Mouse (Mus musculus): ENCODE results near the gene Gja4. TPM values are rescaled to one million over a fixed set of nuclear protein-coding genes. Genes with fewer than 3 reads are reported as not detected.

Gene Gja4
- polyA plus RNA-seq, 1 experiment from 2014 or later = 16.1 TPM

DNA sequence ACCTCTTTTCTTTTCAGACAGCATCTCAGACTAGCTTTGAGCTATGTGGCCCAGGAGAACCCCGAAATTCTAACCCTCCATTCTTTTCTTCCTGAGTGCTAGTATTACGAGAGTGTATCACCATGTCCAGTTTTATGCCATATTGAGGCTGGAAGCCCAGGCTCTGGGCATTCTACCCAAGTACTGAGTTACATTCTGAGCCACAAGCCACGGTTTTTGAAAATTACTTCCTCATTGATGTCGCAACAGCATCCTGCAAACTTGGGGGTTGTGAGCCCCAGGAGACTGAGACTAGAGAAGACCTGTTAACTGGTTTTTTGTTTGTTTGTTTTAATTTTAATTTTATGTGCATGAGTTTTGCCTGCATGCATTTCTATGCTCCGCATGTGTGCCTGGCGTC is 13.9 kb upstream of the Gja4 start:
- Histone ChIP-seq H3K9me3 (replicated peaks; ENCODE audit: control insufficient read depth, low read length) (no peaks in the 10 kb centered on the region), H3K27me3 (ENCODE audit: control insufficient read depth, insufficient read depth, low read length) (peaks cover 36% of the 10 kb centered on the region), H3K4me1 (ENCODE audit: control insufficient read depth, insufficient read depth, low read length) (peaks cover 13% of the 10 kb centered on the region; the same call in 1 of the 2 replicates), H3K36me3 (ENCODE audit: control insufficient read depth, insufficient read depth, low read length) (no peaks in the 10 kb centered on the region), H3K4me3 (replicated peaks; ENCODE audit: low read length) (no peak overlapping the region), H3K9ac (ENCODE audit: low read length) (no peak overlapping the region), H3K4me2 (ENCODE audit: low read depth, low read length) (no peak overlapping the region), H3K27ac (ENCODE audit: low read length) (0 out of 2 replicates have a peak overlapping the region, but pooled peaks have one; percentile 12)
- ATAC-seq (ENCODE audit: insufficient read depth, low FRiP score) = no peak
- 64% methylated on average over 6 of the region's 6 CpGs for WGBS

- WGBS = 44% methylated on average over 7 of the region's 7 CpGs
- no peak for ATAC-seq (ENCODE audit: insufficient read depth, low FRiP score)
Measured at GRCm38 (mm10) chr4:127327258-127327657, 13.4 kb upstream of the Gja4 start.

DNA sequence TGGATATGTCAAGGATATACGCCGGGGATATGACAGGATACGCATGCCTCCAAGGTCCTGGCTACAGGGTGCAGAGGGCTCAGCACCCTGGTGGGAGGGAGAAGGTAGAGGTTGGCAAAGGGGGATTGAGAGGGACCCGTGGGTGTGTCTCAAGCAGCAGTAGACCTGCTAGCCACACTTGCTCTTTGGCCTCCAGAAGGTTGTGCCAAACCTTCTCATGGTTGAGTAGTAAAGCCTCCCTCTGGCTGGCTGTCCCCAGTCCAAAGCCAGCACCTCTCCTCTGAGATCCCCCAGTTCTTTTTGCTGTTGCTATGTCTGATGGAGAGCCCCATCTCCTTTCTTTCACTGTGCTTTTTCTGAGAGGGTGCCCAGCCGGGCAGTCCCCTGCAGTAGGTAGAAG is 11.4 kb upstream of the Gja4 start:
- Histone ChIP-seq H3K4me3 (replicated peaks; ENCODE audit: low read length) (no peak overlapping the region), H3K9me3 (replicated peaks; ENCODE audit: control insufficient read depth, low read length) (no peaks in the 10 kb centered on the region), H3K27me3 (ENCODE audit: control insufficient read depth, insufficient read depth, low read length) (peaks cover 15% of the 10 kb centered on the region), H3K4me2 (ENCODE audit: low read depth, low read length) (no peak overlapping the region), H3K4me1 (ENCODE audit: control insufficient read depth, insufficient read depth, low read length) (peaks cover 3% of the 10 kb centered on the region; the same call in 1 of the 2 replicates), H3K9ac (ENCODE audit: low read length) (no peak overlapping the region), H3K27ac (ENCODE audit: low read length) (no peak overlapping the region), H3K36me3 (ENCODE audit: control insufficient read depth, insufficient read depth, low read length) (no peaks in the 10 kb centered on the region)
- 75% methylated on average over 5 of the region's 5 CpGs for WGBS
- no peak for ATAC-seq (ENCODE audit: insufficient read depth, low FRiP score)

More at GRCm38 (mm10) chr4:127327258-127327657, 13.4 kb upstream of the Gja4 start:
- H3K9me3 ChIP-seq (replicated peaks; ENCODE audit: control insufficient read depth, low read length) = no peaks in the 10 kb centered on the region
- no peak overlapping the region for H3K27ac ChIP-seq (ENCODE audit: low read length)
- peaks cover 13% of the 10 kb centered on the region; the same call in 1 of the 2 replicates for H3K4me1 ChIP-seq (ENCODE audit: control insufficient read depth, insufficient read depth, low read length)
- H3K27me3 ChIP-seq (ENCODE audit: control insufficient read depth, insufficient read depth, low read length) = peaks cover 34% of the 10 kb centered on the region
- H3K36me3 ChIP-seq (ENCODE audit: control insufficient read depth, insufficient read depth, low read length) = no peaks in the 10 kb centered on the region
- H3K4me3 ChIP-seq (replicated peaks; ENCODE audit: low read length) = no peak overlapping the region
- H3K4me2 ChIP-seq (ENCODE audit: low read depth, low read length) = no peak overlapping the region
- H3K9ac ChIP-seq (ENCODE audit: low read length) = no peak overlapping the region

DNA sequence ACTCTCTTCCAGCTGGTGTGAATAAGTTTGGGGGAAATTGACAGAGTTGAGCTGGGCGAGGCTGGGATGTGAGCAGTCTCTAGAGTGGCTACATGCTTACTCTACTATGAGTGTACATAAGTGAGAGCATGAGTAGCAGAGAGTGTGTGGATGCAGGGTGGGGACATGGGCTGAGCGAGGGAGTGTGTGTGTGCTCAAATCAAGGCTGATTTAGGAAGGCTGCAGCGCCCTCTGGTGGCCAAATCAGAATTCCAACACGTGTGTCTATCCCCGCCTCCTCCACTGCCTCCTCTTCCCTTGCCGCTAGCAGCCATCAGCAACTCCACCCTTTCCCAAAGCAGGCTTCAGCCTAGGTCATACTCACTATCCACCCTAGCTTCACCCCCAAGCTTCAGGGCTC is 10.9 kb upstream of the Gja4 start:
- WGBS = 5% methylated on average over 6 of the region's 6 CpGs
- no peak overlapping the region for H3K27ac ChIP-seq (ENCODE audit: low read length)
- peaks cover 2% of the 10 kb centered on the region; the same call in 1 of the 2 replicates for H3K4me1 ChIP-seq (ENCODE audit: control insufficient read depth, insufficient read depth, low read length)
- peaks cover 10% of the 10 kb centered on the region for H3K27me3 ChIP-seq (ENCODE audit: control insufficient read depth, insufficient read depth, low read length)
- peak; percentile 80 for ATAC-seq (ENCODE audit: insufficient read depth, low FRiP score)
- no peaks in the 10 kb centered on the region for H3K9me3 ChIP-seq (replicated peaks; ENCODE audit: control insufficient read depth, low read length)
- H3K9ac ChIP-seq (ENCODE audit: low read length) = no peak overlapping the region
- H3K36me3 ChIP-seq (ENCODE audit: control insufficient read depth, insufficient read depth, low read length) = no peaks in the 10 kb centered on the region
- no peak overlapping the region for H3K4me3 ChIP-seq (replicated peaks; ENCODE audit: low read length)
- H3K4me2 ChIP-seq (ENCODE audit: low read depth, low read length) = no peak overlapping the region

- H3K27ac ChIP-seq (ENCODE audit: low read length) = no peak overlapping the region
- no peak overlapping the region for H3K4me2 ChIP-seq (ENCODE audit: low read depth, low read length)
- WGBS = 66% methylated on average over 10 of the region's 10 CpGs
- 0 out of 2 replicates have a peak, but pooled peaks have one; percentile 4 for ATAC-seq (ENCODE audit: insufficient read depth, low FRiP score)
- H3K4me3 ChIP-seq (replicated peaks; ENCODE audit: low read length) = no peak overlapping the region
- H3K9me3 ChIP-seq (replicated peaks; ENCODE audit: control insufficient read depth, low read length) = no peaks in the 10 kb centered on the region
- H3K36me3 ChIP-seq (ENCODE audit: control insufficient read depth, insufficient read depth, low read length) = no peaks in the 10 kb centered on the region
- H3K4me1 ChIP-seq (ENCODE audit: control insufficient read depth, insufficient read depth, low read length) = peaks cover 2% of the 10 kb centered on the region; the same call in 1 of the 2 replicates
- H3K27me3 ChIP-seq (ENCODE audit: control insufficient read depth, insufficient read depth, low read length) = peaks cover 8% of the 10 kb centered on the region
- H3K9ac ChIP-seq (ENCODE audit: low read length) = no peak overlapping the region
Measured at GRCm38 (mm10) chr4:127324296-127324695, 10.5 kb upstream of the Gja4 start.

DNA sequence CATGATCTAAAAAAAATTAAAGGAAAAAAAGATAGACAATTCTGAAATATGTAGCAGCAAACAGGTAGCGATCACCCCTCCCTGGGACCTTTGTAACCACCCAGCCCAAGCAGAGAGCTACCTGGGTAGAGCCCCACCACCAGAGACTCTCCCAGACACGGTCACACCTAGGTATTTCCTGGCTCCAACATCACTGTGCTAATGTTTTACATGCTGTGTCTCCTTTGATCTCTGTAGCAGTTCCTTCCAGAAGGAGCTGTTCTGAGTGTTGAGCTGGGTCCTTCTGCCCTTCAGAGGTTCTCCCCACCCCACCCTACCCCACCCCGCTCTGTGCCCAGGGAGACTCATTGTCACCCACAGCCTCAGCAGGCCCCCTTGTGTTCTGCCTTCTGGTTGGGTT is 9.8 kb upstream of the Gja4 start:
- whole genome bisulfite sequencing = 76% methylated on average over 3 of the region's 3 CpGs
- no peak overlapping the region for H3K4me2 ChIP-seq (ENCODE audit: low read depth, low read length)
- H3K4me1 ChIP-seq (ENCODE audit: control insufficient read depth, insufficient read depth, low read length) = peaks cover 2% of the 10 kb centered on the region; the same call in 1 of the 2 replicates
- no peak for ATAC-seq (ENCODE audit: insufficient read depth, low FRiP score)
- no peak overlapping the region for H3K9ac ChIP-seq (ENCODE audit: low read length)
- H3K27me3 ChIP-seq (ENCODE audit: control insufficient read depth, insufficient read depth, low read length) = peaks cover 8% of the 10 kb centered on the region
- H3K4me3 ChIP-seq (replicated peaks; ENCODE audit: low read length) = no peak overlapping the region
- no peak overlapping the region for H3K27ac ChIP-seq (ENCODE audit: low read length)
- no peaks in the 10 kb centered on the region for H3K36me3 ChIP-seq (ENCODE audit: control insufficient read depth, insufficient read depth, low read length)
- no peaks in the 10 kb centered on the region for H3K9me3 ChIP-seq (replicated peaks; ENCODE audit: control insufficient read depth, low read length)

GRCm38 (mm10) chr4:127319613-127320012 is 5.8 kb upstream of the Gja4 start:
- no peaks in the 10 kb centered on the region; the same call in 1 of the 2 replicates for H3K27me3 ChIP-seq (ENCODE audit: control insufficient read depth, insufficient read depth, low read length)
- H3K27ac ChIP-seq (ENCODE audit: low read length) = no peak overlapping the region
- no peak overlapping the region for H3K4me3 ChIP-seq (replicated peaks; ENCODE audit: low read length)
- H3K9me3 ChIP-seq (replicated peaks; ENCODE audit: control insufficient read depth, low read length) = no peaks in the 10 kb centered on the region
- 0 out of 2 replicates have a peak, but pooled peaks have one; percentile 31 for ATAC-seq (ENCODE audit: insufficient read depth, low FRiP score)
- no peak overlapping the region for H3K9ac ChIP-seq (ENCODE audit: low read length)
- 5% methylated on average over 3 of the region's 3 CpGs for WGBS
- H3K4me1 ChIP-seq (ENCODE audit: control insufficient read depth, insufficient read depth, low read length) = no peaks in the 10 kb centered on the region
- no peak overlapping the region for H3K4me2 ChIP-seq (ENCODE audit: low read depth, low read length)
- no peaks in the 10 kb centered on the region for H3K36me3 ChIP-seq (ENCODE audit: control insufficient read depth, insufficient read depth, low read length)

DNA sequence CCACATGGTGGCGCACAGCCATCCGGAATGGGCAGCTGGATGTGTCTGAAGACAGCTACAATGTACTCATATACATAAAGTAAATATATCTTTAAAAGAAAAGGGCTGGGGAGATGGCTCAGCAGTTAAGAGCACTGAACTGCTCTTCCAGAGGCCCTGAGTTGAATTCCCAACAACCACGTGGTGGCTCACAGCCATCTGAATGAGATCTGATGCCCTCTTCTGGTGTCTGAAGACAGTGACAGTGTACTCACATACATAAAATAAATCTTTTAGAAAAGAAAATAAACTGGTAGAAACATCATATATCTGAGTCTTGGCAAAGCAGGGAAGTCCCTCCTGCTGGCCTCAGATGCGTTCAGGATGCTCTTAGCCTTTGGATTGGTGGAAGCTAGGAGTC is 3.3 kb upstream of the Gja4 start:
- peaks cover 12% of the 10 kb centered on the region for H3K27me3 ChIP-seq (ENCODE audit: control insufficient read depth, insufficient read depth, low read length)
- no peak overlapping the region for H3K27ac ChIP-seq (ENCODE audit: low read length)
- ATAC-seq (ENCODE audit: insufficient read depth, low FRiP score) = no peak
- 57% methylated on average over 4 of the region's 4 CpGs for WGBS
- no peaks in the 10 kb centered on the region for H3K36me3 ChIP-seq (ENCODE audit: control insufficient read depth, insufficient read depth, low read length)
- no peaks in the 10 kb centered on the region for H3K9me3 ChIP-seq (replicated peaks; ENCODE audit: control insufficient read depth, low read length)
- no peak overlapping the region for H3K9ac ChIP-seq (ENCODE audit: low read length)
- no peak overlapping the region for H3K4me2 ChIP-seq (ENCODE audit: low read depth, low read length)
- no peak overlapping the region for H3K4me3 ChIP-seq (replicated peaks; ENCODE audit: low read length)
- no peaks in the 10 kb centered on the region for H3K4me1 ChIP-seq (ENCODE audit: control insufficient read depth, insufficient read depth, low read length)

- Histone ChIP-seq H3K36me3 (ENCODE audit: control insufficient read depth, insufficient read depth, low read length) (no peaks in the 10 kb centered on the region), H3K27me3 (ENCODE audit: control insufficient read depth, insufficient read depth, low read length) (peaks cover 12% of the 10 kb centered on the region), H3K27ac (ENCODE audit: low read length) (no peak overlapping the region), H3K9me3 (replicated peaks; ENCODE audit: control insufficient read depth, low read length) (no peaks in the 10 kb centered on the region), H3K4me1 (ENCODE audit: control insufficient read depth, insufficient read depth, low read length) (no peaks in the 10 kb centered on the region), H3K4me3 (replicated peaks; ENCODE audit: low read length) (no peak overlapping the region), H3K9ac (ENCODE audit: low read length) (no peak overlapping the region), H3K4me2 (ENCODE audit: low read depth, low read length) (no peak overlapping the region)
- WGBS = 82% methylated on average over 8 of the region's 8 CpGs
- no peak for ATAC-seq (ENCODE audit: insufficient read depth, low FRiP score)
Measured at GRCm38 (mm10) chr4:127315753-127316152, 1.9 kb upstream of the Gja4 start.
